Comparison of ENCODE assay signal across 11 mouse cellular contexts in the genomic region with DNA sequence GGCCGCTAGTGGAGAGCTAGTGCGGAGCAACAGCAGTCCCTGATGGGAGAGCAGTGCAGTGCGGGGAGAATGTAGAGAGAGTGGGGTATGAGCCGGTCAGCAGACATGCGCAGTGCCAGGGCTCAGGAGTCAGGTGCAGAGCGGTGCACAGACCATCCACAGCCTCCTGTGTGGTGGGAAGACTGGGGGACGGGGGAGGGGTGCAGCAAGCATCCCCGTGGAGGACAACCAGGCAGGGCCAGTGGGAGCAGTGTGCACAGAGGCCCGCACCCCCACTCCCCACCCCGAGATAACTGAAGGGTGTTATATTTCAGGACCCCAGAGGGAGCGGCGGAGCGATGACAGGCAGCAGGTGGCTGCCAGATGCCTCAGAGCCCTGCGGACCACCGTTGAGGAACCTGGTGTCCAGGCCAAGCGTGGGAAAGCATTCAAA. TPM values are rescaled to one million over a fixed set of nuclear protein-coding genes. Genes with fewer than 3 reads are reported as not detected.
A peak's percentile ranks its signal among the peaks of the same experiment; 100 is the strongest.
DNase-seq lines count a peak whose midpoint lies in the region; ATAC-seq lines count a peak whose summit lies in the region.
"Had no signal": no experiment of that assay in that cellular context is flagged by ENCODE, and none has a peak within 500 bp of the region (broad histone marks: within the 10 kb centered on the region; RNA-seq: fewer than 3 reads in every experiment).

No protein-coding gene starts in this region.

- intact Hi-C loops in left cerebral cortex, postnatal 14 days (cut with DNase I): no loop called here

- peaks cover 11% of the 10 kb centered on the region for H3K4me1 ChIP-seq in kidney, embryonic 15.5 days
- H3K4me1 ChIP-seq in embryonic facial prominence, embryonic 13.5 days: peaks cover 22% of the 10 kb centered on the region

- H3K9me3 ChIP-seq in kidney, embryonic 15.5 days (replicated peaks): no peaks in the 10 kb centered on the region
- H3K9me3 ChIP-seq in embryonic facial prominence, embryonic 13.5 days: no peaks in the 10 kb centered on the region
- H3K9me3 ChIP-seq: liver, embryonic 15.5 days had no signal

- H3K27ac ChIP-seq in kidney, embryonic 15.5 days: no peak overlapping the region
- no peak overlapping the region for H3K27ac ChIP-seq in embryonic facial prominence, embryonic 13.5 days
- H3K27ac ChIP-seq: liver, embryonic 15.5 days had no signal

- H3K4me3 ChIP-seq in kidney, embryonic 15.5 days (replicated peaks): peak overlapping the region; percentile 12; the same call in 1 of the 2 replicates
- no peak overlapping the region for H3K4me3 ChIP-seq in embryonic facial prominence, embryonic 13.5 days
- H3K4me3 ChIP-seq: erythroblast, embryonic 14.5 days; liver, embryonic 15.5 days had no signal

- H3K27me3 ChIP-seq in kidney, embryonic 15.5 days: peaks cover 26% of the 10 kb centered on the region
- peaks cover 21% of the 10 kb centered on the region for H3K27me3 ChIP-seq in embryonic facial prominence, embryonic 13.5 days
- H3K27me3 ChIP-seq: Patski had no signal

- WGBS in kidney, embryonic 15.5 days: 12% methylated on average over 16 of the region's 16 CpGs
- 16% methylated on average over 16 of the region's 16 CpGs for WGBS in embryonic facial prominence, embryonic 13.5 days

- 0 out of 2 replicates have a peak overlapping the region, but pooled peaks have one; percentile 9 for H3K9ac ChIP-seq in kidney, embryonic 15.5 days
- H3K9ac ChIP-seq in embryonic facial prominence, embryonic 13.5 days: no peak overlapping the region
- H3K9ac ChIP-seq: liver, embryonic 15.5 days had no signal

- H3K4me2 ChIP-seq in kidney, embryonic 15.5 days: peak overlapping the region; percentile 52
- H3K4me2 ChIP-seq in embryonic facial prominence, embryonic 13.5 days: peak overlapping the region; percentile 22; the same call in 1 of the 2 replicates
- H3K4me2 ChIP-seq: liver, embryonic 15.5 days had no signal

- DNase-seq in kidney, adult 8-10 months: no peak
- peak; percentile 54 for DNase-seq in embryo, embryonic 10.5 days (ENCODE audit: low spot score)
- peak; percentile 79 for DNase-seq in mesoderm, embryonic 11.5 days (ENCODE audit: low read depth, low spot score)
- no peak for DNase-seq in left cerebral cortex, postnatal 14 days (ENCODE audit: low spot score in 2 of 2)
- DNase-seq in adrenal gland, adult 18-20 months (ENCODE audit: low spot score in 2 of 2): no peak

- no peaks in the 10 kb centered on the region for H3K36me3 ChIP-seq in kidney, embryonic 15.5 days
- no peaks in the 10 kb centered on the region for H3K36me3 ChIP-seq in embryonic facial prominence, embryonic 13.5 days
- H3K36me3 ChIP-seq: liver, embryonic 15.5 days had no signal

- peak; percentile 61 for ATAC-seq in kidney, embryonic 15.5 days (replicated peaks; ENCODE audit: low FRiP score)
- ATAC-seq in embryonic facial prominence, embryonic 13.5 days (ENCODE audit: insufficient number of reproducible peaks, insufficient read depth, low FRiP score, low TSS enrichment, low read depth): peak; percentile 69; the same call in 1 of the 2 replicates
- no peak for ATAC-seq in erythroblast, adult 5-6 weeks (replicated peaks; ENCODE audit: low FRiP score, poor library complexity, severe bottlenecking)
- ATAC-seq: Patski had no signal

RNA-seq across cellular contexts. Expression of gene Ptpn1, which starts 31.9 kb away (rescaled TPM):
- 57.4 and 71.2 TPM in 2 replicates for polyA plus RNA-seq in kidney, embryonic 15.5 days (2015; fragmentation: Nextera tagmentation; extraction: Ambion mirVana)
- polyA plus RNA-seq in embryonic facial prominence, embryonic 13.5 days (2015; fragmentation: Nextera tagmentation; extraction: Ambion mirVana): 54.1 and 66.3 TPM in 2 replicates
- 10 to 100 TPM; 62.3 to 66.7 TPM for total RNA-seq in left cerebral cortex, postnatal 14 days (2021)
- 11.7 and 11.9 TPM in 2 replicates for total RNA-seq in erythroblast, adult 5-6 weeks (2015; ENCODE audit: low replicate concordance)
- total RNA-seq in erythroblast, adult 5-6 weeks (2017; ENCODE audit: low replicate concordance): 8.9 and 9.1 TPM in 2 replicates
- total RNA-seq in adrenal gland, adult 18-20 months (2021): 10 to 100 TPM; 56.6 to 64.4 TPM

Comparison
In these comparisons a context has a peak if more than half of its experiments do, and no peak if none do; other contexts are left out.
1. DNase-seq: peak in embryo, embryonic 10.5 days (single experiment) and mesoderm, embryonic 11.5 days (single experiment); none in kidney, adult 8-10 months (0 of 2), left cerebral cortex, postnatal 14 days (0 of 2) and adrenal gland, adult 18-20 months (0 of 2).
2. RNA of gene Ptpn1, which starts 31.9 kb away (total RNA-seq): 62.3 to 66.7 TPM in left cerebral cortex, postnatal 14 days and 56.6 to 64.4 TPM in adrenal gland, adult 18-20 months; 8.9 to 11.9 TPM in erythroblast, adult 5-6 weeks; every median in the first group is over 4 times any median in the second.